Mouse (Mus musculus) stomach, embryonic 14.5 days (tissue): ENCODE results near the gene Cdc37. TPM values are rescaled to one million over a fixed set of nuclear protein-coding genes. Genes with fewer than 3 reads are reported as not detected.

Experiments
- ATAC-seq: fragments of 200-750 bp; cut with Nextera tagmentation; 2 replicates; pipeline ENCODE4 v1.8.0; 2017; ENCODE audit warnings: low read depth, moderate TSS enrichment; ENCODE audit not compliant: insufficient number of reproducible peaks, insufficient read depth, low FRiP score
- H3K27ac ChIP-seq: fragments of 300-500 bp; sonication (generic); 2 replicates; pipeline ENCODE4 v1.5.1; 2014; ENCODE audit warnings: mild to moderate bottlenecking, low read length, moderate library complexity, mixed read lengths
- H3K27me3 ChIP-seq: fragments of 300-500 bp; sonication (generic); 2 replicates; pipeline ENCODE4 v1.6.1; 2014; ENCODE audit warnings: low read length, control low read depth, mixed read lengths; ENCODE audit not compliant: control insufficient read depth, insufficient read depth
- H3K36me3 ChIP-seq: fragments of 300-500 bp; sonication (generic); 2 replicates; pipeline ENCODE4 v1.6.1; 2014; ENCODE audit warnings: mild to moderate bottlenecking, control low read depth, low read length, moderate library complexity, mixed read lengths; ENCODE audit not compliant: control insufficient read depth, insufficient read depth
- H3K4me1 ChIP-seq: fragments of 300-500 bp; sonication (generic); 2 replicates; pipeline ENCODE4 v1.6.1; 2014; ENCODE audit warnings: low read length, control low read depth, mixed read lengths; ENCODE audit not compliant: control insufficient read depth, insufficient read depth
- H3K4me2 ChIP-seq: fragments of 300-500 bp; sonication (generic); replicated peaks from 2 replicates; pipeline ENCODE4 v1.6.1; 2014; ENCODE audit warnings: low read depth, low read length, control low read depth
- H3K4me3 ChIP-seq: fragments of 300-500 bp; sonication (generic); 2 replicates; pipeline ENCODE4 v1.5.1; 2014; ENCODE audit warnings: low read depth, low read length, control low read depth
- H3K9ac ChIP-seq: fragments of 300-500 bp; sonication (generic); replicated peaks from 2 replicates; pipeline ENCODE4 v1.6.1; 2014; ENCODE audit warnings: low read depth, mild to moderate bottlenecking, control low read depth, low read length, moderate library complexity, mixed read lengths
- H3K9me3 ChIP-seq: fragments of 300-500 bp; sonication (generic); 2 replicates; pipeline ENCODE4 v1.6.1; 2016; ENCODE audit warnings: low read depth, low read length, control low read depth; ENCODE audit not compliant: control insufficient read depth
- WGBS: fragments of 180-500 bp; shearing (Covaris S2); extraction: QIAGEN DNeasy Blood & Tissue Kit; methylation state at CpG from one replicate; pipeline ENCODE4 v1.1.7; 2014; 5-methylcytosine and 5-hydroxymethylcytosine counted together
- polyA plus RNA-seq: library from polyadenylated mRNA; unstranded; fragments of >200 nt; fragmentation: Nextera tagmentation; extraction: Ambion mirVana; gene quantifications from 2 replicates; pipeline ENCODE4 v1.2.1, GENCODE M21; 2014

Cdc37 gene
- polyA plus RNA-seq, 1 experiment from 2014 or later, result 283 TPM

- Histone ChIP-seq H3K9ac (no peak overlapping the region; the same call in 1 of the 2 replicates), H3K4me3 (peak overlapping the region; percentile 31; the same call in 1 of the 2 replicates), H3K4me2 (peak overlapping the region; percentile 91), H3K9me3 (no peaks in the 10 kb centered on the region), H3K4me1 (peaks cover 34% of the 10 kb centered on the region; the same call in 1 of the 2 replicates), H3K36me3 (no peaks in the 10 kb centered on the region), H3K27ac (peak overlapping the region; percentile 73; the same call in 1 of the 2 replicates), H3K27me3 (no peaks in the 10 kb centered on the region)
- 4% methylated on average over 11 of the region's 11 CpGs for WGBS
- ATAC-seq, result peak; percentile 8; the same call in 1 of the 2 replicates
Measured at GRCm38 (mm10) chr9:21152715-21153114, 2.9 kb upstream of the Cdc37 start.

DNA sequence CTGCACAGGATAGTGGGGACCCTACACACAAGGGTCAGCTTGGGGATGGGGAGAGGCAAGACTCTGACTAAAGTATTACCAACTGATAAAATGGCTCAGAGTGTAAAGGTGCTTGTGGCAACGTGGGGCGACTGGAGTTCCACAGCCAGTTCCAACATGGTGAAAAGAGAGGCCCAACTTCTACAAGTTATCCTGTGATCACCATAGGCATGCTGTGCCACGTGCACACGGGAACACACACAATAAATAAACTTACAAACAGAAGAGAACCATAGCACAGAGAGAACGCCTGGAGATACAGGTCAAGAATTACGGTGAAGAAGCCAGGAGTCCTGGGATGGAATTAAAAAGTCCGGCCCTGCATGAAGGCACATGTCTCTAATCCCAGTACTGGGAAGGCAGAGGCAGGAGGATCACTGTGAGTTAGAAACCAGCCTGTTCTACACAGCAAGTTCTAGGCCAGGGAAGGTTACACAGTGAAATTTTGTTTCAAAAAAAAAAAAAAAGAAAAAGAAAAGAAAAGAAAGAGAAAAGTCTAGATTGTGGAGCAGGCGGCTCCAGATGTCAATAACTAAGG, 617 bp downstream of the Cdc37 start:
- H3K4me3 ChIP-seq, result peak overlapping the region; percentile 74
- H3K27ac ChIP-seq, result 0 out of 2 replicates have a peak overlapping the region, but pooled peaks have one; percentile 66
- WGBS, result 5% methylated on average over 8 of the region's 8 CpGs
- ATAC-seq, result no peak
- H3K4me1 ChIP-seq, result peaks cover 44% of the 10 kb centered on the region; the same call in 1 of the 2 replicates
- peak overlapping the region; percentile 71 for H3K9ac ChIP-seq
- no peaks in the 10 kb centered on the region for H3K27me3 ChIP-seq
- no peaks in the 10 kb centered on the region for H3K9me3 ChIP-seq
- H3K36me3 ChIP-seq, result peaks cover 15% of the 10 kb centered on the region
- H3K4me2 ChIP-seq, result peak overlapping the region; percentile 86

DNA sequence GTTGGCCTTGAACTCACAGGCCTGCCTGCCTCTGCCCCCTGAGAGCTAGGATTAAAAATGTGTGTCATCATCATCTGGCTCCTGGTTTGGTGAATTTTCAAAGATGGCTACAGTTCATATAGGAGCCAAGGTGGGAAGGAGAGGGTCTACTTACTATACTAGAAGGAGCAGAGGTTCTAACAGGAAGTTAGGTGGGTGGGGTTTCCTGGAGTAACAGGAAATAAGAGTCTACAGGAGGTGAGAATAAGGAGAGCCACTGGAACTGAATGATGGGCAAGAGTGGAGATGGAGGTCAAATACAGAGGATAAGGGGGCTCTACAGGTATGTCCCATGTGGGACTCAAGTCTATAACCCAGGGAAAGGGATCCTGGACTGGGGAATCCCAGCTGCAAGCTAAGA, 1.4 kb downstream of the Cdc37 start:
- ATAC-seq, result no peak

DNA sequence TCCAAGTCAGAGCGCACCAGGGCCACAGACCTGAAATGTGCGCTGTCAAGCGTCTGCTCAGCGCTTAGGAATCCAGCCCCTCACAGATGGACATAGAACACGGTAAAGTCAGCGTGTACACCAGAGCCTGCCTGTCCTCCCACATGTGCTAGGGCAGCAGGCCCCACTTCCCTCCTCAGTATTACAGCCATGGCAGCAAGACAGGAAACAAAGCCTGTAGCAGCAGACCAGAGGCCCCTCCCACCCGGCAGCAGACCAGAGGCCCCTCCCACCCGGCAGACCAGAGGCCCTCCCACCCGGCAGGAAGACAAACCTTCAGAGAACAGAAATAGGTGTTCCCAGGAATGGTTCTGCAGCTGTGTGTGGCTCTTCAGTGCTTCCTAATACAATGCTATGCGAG, 3.1 kb downstream of the Cdc37 start:
- no peak overlapping the region; the same call in 1 of the 2 replicates for H3K4me3 ChIP-seq
- no peaks in the 10 kb centered on the region for H3K9me3 ChIP-seq
- ATAC-seq, result peak; percentile 28; the same call in 1 of the 2 replicates
- 0 out of 2 replicates have a peak overlapping the region, but pooled peaks have one; percentile 7 for H3K27ac ChIP-seq
- H3K36me3 ChIP-seq, result peaks cover 39% of the 10 kb centered on the region
- H3K4me1 ChIP-seq, result peaks cover 28% of the 10 kb centered on the region; the same call in 1 of the 2 replicates
- H3K4me2 ChIP-seq, result peak overlapping the region; percentile 38
- H3K27me3 ChIP-seq, result no peaks in the 10 kb centered on the region
- WGBS, result 41% methylated on average over 10 of the region's 10 CpGs
- H3K9ac ChIP-seq, result 0 out of 2 replicates have a peak overlapping the region, but pooled peaks have one; percentile 26

More for the DNA sequence above, 1.4 kb downstream of the Cdc37 start:
- no peaks in the 10 kb centered on the region for H3K9me3 ChIP-seq
- peak overlapping the region; percentile 86 for H3K4me2 ChIP-seq
- H3K27ac ChIP-seq, result no peak overlapping the region
- peaks cover 38% of the 10 kb centered on the region; the same call in 1 of the 2 replicates for H3K4me1 ChIP-seq
- no peak overlapping the region for H3K9ac ChIP-seq
- H3K27me3 ChIP-seq, result no peaks in the 10 kb centered on the region
- H3K4me3 ChIP-seq, result peak overlapping the region; percentile 74; the same call in 1 of the 2 replicates
- H3K36me3 ChIP-seq, result peaks cover 22% of the 10 kb centered on the region

DNA sequence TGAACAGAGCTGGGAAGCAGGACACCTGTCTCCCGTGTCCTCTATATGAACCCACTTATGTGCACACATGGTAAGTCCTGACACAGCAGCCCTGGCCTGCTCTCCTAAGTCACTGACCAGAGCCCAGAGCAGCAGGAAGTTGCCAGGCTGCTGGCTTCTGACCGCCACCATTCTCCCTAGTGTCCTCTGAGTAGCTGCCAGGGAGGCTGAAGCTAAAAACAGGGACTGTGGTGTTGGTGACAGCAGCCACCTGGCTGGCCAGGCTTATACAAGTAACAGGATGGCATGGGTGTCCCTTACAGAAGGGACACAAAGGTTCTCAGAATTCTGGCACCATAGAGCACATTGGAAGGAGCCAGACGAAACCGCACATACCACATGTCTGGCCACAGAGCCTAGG, 4.4 kb downstream of the Cdc37 start:
- no peaks in the 10 kb centered on the region for H3K27me3 ChIP-seq
- 86% methylated on average over 4 of the region's 4 CpGs for WGBS
- no peak overlapping the region for H3K9ac ChIP-seq
- H3K36me3 ChIP-seq, result peaks cover 52% of the 10 kb centered on the region
- no peak for ATAC-seq
- no peak overlapping the region for H3K4me2 ChIP-seq
- H3K27ac ChIP-seq, result no peak overlapping the region
- H3K9me3 ChIP-seq, result no peaks in the 10 kb centered on the region
- no peak overlapping the region for H3K4me3 ChIP-seq
- H3K4me1 ChIP-seq, result peaks cover 28% of the 10 kb centered on the region; the same call in 1 of the 2 replicates

DNA sequence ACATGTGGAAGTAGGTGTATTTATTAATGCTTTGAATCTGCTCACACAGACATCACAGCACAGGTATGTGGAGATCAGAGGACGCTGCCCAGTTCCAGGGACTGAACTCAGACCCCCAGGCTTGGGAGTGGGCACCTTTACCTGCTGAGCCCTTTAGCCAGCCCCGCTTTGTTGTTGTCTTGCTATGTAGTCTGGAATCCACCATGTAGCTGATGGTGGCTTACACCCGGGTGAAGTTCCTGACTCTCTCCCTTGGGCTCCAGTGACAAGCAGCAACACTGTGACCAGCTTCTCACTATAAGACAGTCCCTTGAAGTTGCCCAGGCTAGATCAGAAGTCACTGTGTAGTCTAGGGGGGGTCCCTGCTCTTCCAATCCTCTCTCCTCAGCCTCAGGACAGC, 5.4 kb downstream of the Cdc37 start:
- no peak overlapping the region for H3K9ac ChIP-seq
- H3K27ac ChIP-seq, result no peak overlapping the region
- H3K36me3 ChIP-seq, result peaks cover 62% of the 10 kb centered on the region
- peaks cover 28% of the 10 kb centered on the region; the same call in 1 of the 2 replicates for H3K4me1 ChIP-seq
- H3K4me2 ChIP-seq, result no peak overlapping the region
- ATAC-seq, result no peak
- H3K9me3 ChIP-seq, result no peaks in the 10 kb centered on the region
- 94% methylated on average over 3 of the region's 3 CpGs for WGBS
- no peak overlapping the region for H3K4me3 ChIP-seq
- no peaks in the 10 kb centered on the region for H3K27me3 ChIP-seq

DNA sequence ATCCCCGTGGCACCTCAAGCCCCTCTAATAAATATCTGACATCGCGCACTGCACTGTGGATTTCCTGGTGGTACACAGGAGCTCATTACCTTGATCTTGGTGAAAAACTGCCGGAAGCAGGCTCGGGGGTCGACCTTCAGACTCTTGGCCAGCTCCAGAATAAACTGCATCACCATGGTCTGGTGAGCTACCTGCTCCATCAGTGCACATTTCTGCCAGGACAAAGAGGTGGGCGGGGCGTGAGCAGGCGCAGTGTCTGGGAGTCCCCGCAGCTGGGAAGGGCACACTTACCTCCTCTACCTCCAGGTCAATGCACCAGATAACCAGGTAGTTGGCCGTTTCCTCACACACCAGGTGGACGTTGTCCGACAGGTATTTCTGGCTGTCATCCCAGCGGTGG, 7.9 kb downstream of the Cdc37 start:
- Histone ChIP-seq H3K4me3 (no peak overlapping the region), H3K9ac (no peak overlapping the region), H3K27me3 (no peaks in the 10 kb centered on the region), H3K27ac (no peak overlapping the region), H3K4me2 (no peak overlapping the region), H3K9me3 (no peaks in the 10 kb centered on the region), H3K4me1 (peaks cover 5% of the 10 kb centered on the region; the same call in 1 of the 2 replicates), H3K36me3 (peaks cover 77% of the 10 kb centered on the region)
- 85% methylated on average over 14 of the region's 14 CpGs for WGBS
- no peak for ATAC-seq

- Histone ChIP-seq H3K27ac (no peak overlapping the region), H3K9ac (no peak overlapping the region), H3K9me3 (no peaks in the 10 kb centered on the region), H3K4me2 (no peak overlapping the region), H3K4me1 (no peaks in the 10 kb centered on the region), H3K4me3 (no peak overlapping the region), H3K36me3 (peaks cover 54% of the 10 kb centered on the region), H3K27me3 (no peaks in the 10 kb centered on the region)
- 68% methylated on average over 4 of the region's 4 CpGs for WGBS
- ATAC-seq, result no peak
Measured at GRCm38 (mm10) chr9:21138386-21138785, 11.4 kb downstream of the Cdc37 start.
